Mouse (Mus musculus) liver, postnatal 0 days (tissue): ENCODE measurements around the gene Kbtbd13.

Experiments
- CTCF ChIP-seq: sonication (generic); IDR thresholded peaks from 2 replicates; pipeline ENCODE4 v1.5.1; 2016; ENCODE audit warnings: antibody characterized with exemption, low read depth
- EP300 ChIP-seq: IDR thresholded peaks from 2 replicates; pipeline ENCODE4 v1.6.1; 2016; ENCODE audit warnings: antibody characterized with exemption, low read depth, mild to moderate bottlenecking

DNA sequence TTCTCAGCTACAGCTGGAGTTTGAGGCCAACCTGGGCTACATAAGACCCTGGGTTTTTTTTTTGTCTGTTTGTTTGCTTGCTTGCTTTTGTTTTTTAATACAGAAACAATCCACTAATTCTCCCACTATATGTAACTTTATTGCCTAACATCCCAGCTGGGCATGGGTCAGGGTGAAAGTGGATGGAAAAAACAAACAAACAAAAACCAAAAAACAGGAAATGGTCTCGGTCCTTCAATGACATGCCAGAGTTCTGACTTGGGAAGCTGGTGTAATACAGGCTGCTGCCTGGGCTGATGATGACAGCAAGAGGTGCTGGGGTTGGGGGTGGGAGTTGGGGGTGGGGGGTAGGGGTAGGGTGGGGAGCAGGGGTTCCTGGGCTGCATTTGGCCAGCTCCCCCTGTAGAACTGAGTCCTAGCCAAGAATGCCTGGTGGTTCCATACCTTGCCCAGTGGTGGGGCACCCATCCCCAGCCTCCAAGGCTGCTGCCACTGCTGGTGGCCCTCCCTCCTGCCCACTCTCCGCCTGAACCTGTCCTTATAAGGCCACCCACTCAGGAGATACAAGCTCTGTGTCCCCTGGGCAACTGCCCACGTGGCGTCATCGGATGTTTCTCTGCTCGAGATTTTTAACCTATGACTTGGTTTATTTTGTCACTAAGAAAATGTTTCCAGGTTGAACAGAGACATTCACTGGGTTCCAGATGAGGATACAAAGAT, 9.3 kb downstream of the Kbtbd13 start:
- no peak for TF ChIP-seq CTCF
- no peak for TF ChIP-seq EP300
